Mouse (Mus musculus): ENCODE measurements around the gene 1700011M02Rik.
"Not testable (repeated sequence)": the region's sequence is repeated elsewhere in the genome, so short reads cannot be mapped to it uniquely, and the experiment has no call there.

Gene 1700011M02Rik

DNA sequence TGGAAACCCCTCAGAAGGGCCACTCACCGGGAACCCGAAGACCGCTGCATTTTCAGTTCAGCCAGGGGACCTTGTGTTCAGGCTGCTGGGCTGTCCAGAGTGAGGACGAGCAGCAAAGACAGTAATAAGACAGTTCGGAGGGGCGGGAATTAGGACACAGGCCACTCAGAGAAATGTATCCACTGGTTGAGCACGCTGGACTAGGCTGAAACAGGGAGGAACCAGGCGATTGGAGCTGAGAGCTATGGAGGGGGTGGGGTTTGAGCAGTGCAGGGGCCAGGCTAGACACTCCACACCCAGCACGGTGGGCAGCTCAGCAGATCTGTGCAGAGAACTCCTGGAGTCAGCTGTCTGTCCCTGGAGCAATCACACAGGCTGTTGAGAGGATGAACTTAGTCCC, at the start of gene 1700011M02Rik, which contains the start of gene Dmrtc1a:
TSS of gene 1700011M02Rik (plus strand) at position 319 of the 400 bp plus-strand sequence.
TSS of gene Dmrtc1a (minus strand) at position 101 of the 400 bp plus-strand sequence.
- not testable (repeated sequence) for DNase-seq (ENCODE audit: low read depth, low spot score)

DNA sequence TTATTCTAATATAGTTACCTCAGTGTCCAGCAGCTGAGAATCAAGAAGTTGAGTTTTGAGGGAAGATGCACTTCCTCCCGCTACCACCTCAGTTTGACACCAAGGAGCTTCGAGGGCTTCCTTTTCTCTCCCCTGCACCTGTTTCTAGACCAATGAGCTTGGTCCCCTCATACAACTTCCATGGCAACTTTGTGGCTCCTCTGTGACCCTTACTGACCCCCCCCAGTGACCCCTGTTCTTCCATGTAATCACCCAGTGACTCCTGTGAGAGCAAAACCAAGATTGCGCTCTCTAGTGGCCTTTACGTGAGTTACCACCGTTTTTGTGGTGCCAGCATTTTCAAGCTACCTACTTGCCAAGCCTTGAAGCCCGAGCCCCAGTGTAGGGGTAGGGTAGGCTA, 40.8 kb upstream of the 1700011M02Rik start, which contains the start of gene 1700031F05Rik:
TSS of gene 1700031F05Rik (minus strand) at position 101 of the 400 bp plus-strand sequence.
- DNase-seq (ENCODE audit: low read depth, low spot score) = no peak

DNA sequence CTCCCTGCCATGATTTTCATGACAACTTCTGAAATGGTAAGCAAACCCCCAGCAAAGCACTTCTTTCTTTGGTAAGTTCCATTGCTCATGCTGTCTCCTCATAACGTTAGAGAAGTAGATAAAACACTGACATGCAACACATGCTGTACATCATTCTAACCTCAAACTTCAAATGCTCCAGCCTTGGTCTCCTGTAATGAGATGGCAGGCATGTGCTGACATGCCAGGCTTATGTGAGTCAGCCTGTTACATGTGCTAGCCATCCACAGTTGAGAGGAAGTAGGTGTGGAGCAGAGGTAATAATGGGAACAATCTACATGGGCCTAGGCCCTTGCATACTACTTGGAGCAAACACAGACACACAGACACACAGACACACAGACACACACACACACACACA, 6.1 kb downstream of the 1700011M02Rik start:
- not testable (repeated sequence) for DNase-seq (ENCODE audit: low read depth, low spot score)

DNA sequence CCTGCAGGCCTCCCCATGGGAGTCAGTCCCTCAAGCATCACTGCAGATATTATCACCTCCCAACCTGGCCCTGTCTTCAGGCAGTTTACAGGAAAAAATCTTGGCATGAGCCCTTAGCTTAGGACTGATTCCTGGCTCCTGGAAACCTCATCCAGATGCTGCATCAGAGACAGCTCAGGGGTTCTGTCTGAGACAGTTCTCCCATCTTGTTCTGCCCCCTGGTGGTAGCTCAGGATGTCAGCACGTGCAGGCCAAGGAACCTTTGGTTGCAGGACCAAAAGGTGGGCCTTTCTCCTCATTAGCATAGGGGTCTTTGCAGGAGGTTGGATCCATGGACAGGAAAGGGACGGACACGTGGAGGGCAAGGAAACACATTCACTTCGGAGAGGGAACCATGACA, 18.0 kb downstream of the 1700011M02Rik start:
- not testable (repeated sequence) for DNase-seq (ENCODE audit: low read depth, low spot score)

DNA sequence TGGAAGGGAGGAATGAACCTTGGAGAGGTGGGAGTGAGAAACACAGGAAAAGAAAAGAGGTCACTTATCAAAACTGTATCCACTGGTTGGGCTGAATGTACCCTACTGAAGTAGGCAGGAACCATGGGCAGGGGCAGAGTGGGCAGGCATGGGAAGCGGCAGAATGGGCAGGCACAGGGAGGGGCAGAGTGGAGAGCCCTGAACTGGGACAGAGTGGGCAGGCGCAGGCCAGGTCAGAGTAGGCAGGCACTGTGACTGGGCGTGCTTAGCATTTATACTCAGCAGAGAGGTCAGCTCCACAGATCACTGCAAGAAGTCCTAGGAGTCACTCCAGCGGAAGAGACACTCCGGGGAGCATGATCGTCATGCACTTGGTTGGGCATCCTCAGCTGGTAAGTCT, 19.4 kb downstream of the 1700011M02Rik start, which contains the start of gene 1700018G05Rik:
TSS of gene 1700018G05Rik (plus strand) at position 301 of the 400 bp plus-strand sequence.
- not testable (repeated sequence) for DNase-seq (ENCODE audit: low read depth, low spot score)

DNA sequence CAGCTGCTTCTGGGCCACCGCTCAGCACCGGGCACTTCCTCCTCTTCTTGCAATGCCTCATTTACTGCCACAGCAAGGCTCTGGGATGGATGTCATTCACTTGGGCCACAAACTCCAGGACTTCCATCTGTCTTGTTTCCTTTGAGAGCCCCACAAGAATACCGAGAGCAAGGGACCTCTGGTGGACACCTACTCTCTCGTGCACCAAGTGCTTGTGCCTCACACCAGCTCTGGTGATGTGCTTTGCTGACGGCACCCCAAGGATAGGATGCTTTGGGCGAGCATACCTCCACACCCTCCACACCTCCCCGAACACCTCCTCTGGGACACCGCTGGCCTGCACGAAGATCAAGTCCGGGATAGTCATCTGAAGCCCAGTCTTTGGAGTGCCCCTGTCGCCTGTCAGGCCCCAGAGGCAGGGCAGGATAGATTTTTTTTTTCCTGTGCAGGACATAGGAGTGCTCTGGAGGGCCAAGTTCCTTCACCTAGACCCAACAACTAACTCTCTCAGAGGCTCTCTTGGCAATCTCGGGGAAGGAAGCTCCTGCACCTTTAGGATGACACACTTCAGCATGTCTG, 24.4 kb downstream of the 1700011M02Rik start:
- no peak for DNase-seq (ENCODE audit: low read depth, low spot score)

DNA sequence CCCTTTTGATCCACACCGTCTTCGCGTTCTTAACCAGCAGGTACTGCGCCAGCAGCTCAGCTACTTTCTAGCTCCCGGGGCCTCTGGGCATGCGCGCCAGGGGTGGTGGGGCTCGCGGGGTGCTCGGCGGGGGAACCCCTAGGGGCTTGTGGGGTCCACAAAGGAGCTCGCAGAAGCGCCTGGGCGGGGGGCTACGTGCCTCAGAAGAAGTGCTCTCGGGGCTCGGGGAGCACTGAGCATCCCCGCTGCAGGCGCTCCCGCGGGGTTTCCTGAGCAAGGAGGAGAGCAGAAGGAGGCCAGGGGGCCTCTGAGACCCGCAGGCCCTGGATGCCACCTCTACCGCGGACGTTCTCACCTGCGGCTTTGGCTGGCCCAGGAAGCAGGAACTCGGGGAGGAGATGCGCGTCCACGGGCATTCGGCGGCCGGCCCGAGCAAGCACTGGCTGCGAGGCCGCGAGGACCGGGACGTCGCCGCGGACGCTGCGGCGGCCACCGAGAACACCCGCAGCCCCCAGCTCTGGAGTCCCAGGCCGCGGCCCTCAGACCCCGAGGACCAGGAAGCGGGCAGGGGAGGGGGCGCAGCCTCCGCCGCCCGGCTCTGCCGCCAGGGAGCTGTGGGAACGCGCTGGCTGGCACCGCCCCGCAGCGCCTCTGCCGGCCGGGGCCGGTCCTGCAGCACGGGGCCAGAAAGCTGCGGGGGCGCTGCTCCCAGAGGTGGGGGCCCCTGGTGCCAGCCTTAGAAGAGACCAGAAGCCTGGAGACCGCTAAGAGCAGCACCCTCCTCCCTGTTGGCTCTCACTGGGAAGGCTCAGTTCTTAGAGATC, 25.1 kb downstream of the 1700011M02Rik start:
- DNase-seq (ENCODE audit: low read depth, low spot score) = no peak

DNA sequence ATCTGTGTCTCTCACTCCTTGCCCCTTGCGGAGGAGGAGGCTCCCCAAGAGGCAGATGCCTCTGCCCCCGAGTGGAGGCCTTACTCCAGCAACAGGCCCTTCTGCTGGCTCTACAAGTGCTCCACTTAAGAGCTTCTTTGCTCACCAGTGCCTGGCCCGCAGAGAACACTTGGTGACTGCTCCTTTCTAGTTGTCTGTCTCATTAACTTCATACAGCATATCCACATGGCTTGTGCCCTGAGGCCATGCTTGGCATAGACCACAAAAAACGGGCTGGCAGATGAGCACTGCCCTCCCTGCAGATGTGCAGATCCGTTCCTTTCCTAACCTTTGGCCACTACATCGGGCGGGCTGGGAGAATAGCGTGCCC, 25.7 kb downstream of the 1700011M02Rik start:
- no peak for DNase-seq (ENCODE audit: low read depth, low spot score)

DNA sequence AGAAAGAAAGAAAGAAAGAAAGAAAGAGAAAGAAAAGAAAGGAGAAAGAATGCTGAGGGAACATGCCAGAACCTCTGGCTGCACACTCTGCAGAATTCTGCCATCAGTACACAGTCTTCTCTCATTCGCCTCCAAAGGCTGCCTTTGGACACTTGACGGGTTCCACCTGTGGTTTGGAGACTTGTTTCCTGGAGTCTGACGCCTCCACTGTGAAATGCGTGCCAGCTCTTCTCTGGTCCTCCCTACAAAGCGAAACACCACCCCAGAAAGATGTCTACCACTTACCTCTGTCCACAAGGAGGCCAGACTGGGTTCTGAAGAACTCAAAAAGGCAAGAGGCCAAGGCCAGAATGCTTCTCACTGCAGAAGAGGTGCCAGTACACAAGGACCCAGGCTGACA, 28.0 kb downstream of the 1700011M02Rik start:
- DNase-seq (ENCODE audit: low read depth, low spot score) = no peak

DNA sequence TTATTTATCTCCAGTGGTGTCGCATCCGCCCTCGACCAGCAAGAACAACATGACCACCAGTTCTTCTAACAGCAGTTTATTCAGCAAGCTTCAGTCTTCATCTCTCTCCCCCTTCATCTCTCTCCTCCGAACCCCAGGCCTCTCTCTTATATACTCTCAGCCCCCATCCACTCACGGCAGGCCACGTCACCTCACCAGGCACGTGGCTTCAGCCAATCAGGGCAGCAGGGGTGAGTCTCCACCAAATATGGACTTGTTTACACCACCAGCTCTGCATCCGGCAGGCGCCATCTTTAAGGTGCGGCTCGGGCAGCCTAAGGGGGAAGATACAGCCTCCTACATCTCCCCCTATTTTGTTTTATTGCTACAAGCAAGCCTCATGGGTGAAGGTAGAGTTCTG, 41.4 kb downstream of the 1700011M02Rik start:
- DNase-seq (ENCODE audit: low read depth, low spot score) = not testable (repeated sequence)

DNA sequence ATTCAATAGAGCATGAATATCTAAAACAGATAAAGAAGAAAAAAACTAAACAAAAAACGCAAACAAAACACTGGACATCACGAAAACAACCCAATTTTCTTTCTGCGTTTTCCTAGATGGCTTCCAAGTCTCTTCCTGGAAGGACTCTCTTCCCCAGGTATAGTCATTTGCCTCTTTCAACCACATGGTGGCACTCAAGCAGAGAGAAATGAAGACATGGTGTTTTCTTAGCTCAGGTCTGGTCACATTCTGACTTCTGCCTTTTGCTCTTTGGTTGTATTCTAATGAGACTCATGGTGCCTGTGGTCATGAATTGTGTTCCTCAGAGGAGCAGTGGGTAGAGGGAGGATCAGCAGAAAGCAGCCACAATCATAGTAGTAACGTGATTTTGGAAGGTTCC, 50.2 kb downstream of the 1700011M02Rik start:
- no peak for DNase-seq (ENCODE audit: low read depth, low spot score)
